Mouse (Mus musculus): ENCODE measurements at regions not wholly inside any gene's neighbourhood (a gene's known extent, or its start where the extent isn't known, plus 50 kb on each side); places are given as distances from the start of the nearest gene placed in this dataset.

- no peak for ATAC-seq
Measured at GRCm38 (mm10) chr16:23672375-23672774, 151.8 kb upstream of the Masp1 start.

DNA sequence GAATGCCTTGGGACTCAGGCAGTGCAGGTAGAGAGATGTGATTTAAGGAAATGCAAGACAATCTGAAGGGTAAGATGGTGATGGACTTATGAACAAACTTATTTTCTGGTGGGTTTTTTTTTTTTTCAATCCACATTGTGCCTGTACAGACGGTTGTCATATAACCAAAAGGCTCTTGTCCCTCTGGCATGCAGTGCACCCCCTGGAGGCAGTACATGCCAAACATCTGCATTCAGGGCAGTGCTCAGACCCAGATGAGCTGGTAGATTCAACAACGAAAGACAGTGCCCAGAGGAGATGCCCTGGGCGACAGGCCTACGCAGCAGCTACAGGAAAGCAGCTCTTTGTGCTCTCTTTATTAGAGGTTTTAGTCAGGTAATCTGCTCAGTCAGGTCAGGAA is 149.5 kb upstream of the Masp1 start:
- no peak for ATAC-seq

- no peak for ATAC-seq
Measured at GRCm38 (mm10) chr16:23669651-23670050, 149.0 kb upstream of the Masp1 start.

Data from activated CD4-positive, CD25-positive, alpha-beta regulatory T cell, adult 4 months (primary cell).